Mouse (Mus musculus) left cerebral cortex, adult 2 months (tissue): Measurements from ENCODE around the gene Cc2d1a. TPM values are rescaled to one million over a fixed set of nuclear protein-coding genes. Genes with fewer than 3 reads are reported as not detected.

Source experiments
- DNase-seq, 2 experiments: peaks; one replicate each; pipeline ENCODE4 v3.0.0; 2021 to 2022; ENCODE audit warnings: low spot score in 2 of 2, mixed read lengths in 1 of 2; ENCODE audit errors: extremely low spot score in 1 of 2
- H3K27ac ChIP-seq: fragments of 200-600 bp; 2 replicates; pipeline ENCODE4 v1.8.1; 2022
- H3K4me3 ChIP-seq: fragments of 200-600 bp; 2 replicates; pipeline ENCODE4 v1.8.1; 2022
- CTCF ChIP-seq: fragments of 200-600 bp; IDR thresholded peaks from 2 replicates; pipeline ENCODE4 v1.8.1; 2022; ENCODE audit warnings: antibody characterized with exemption, mild to moderate bottlenecking, moderate library complexity
- intact Hi-C: fragments of 180-260 bp; cut with DNase I; formaldehyde crosslinking; loops from one replicate; pipeline ENCODE4 v1.15.1; 2025
- total RNA-seq, 2 experiments: library from RNA; stranded (reverse); gene quantifications; 2 replicates each; pipeline ENCODE4 v1.2.3; 2021

The Cc2d1a gene
- total RNA-seq, 2 experiments from 2014 or later: 49.9 to 52.2 TPM

DNA sequence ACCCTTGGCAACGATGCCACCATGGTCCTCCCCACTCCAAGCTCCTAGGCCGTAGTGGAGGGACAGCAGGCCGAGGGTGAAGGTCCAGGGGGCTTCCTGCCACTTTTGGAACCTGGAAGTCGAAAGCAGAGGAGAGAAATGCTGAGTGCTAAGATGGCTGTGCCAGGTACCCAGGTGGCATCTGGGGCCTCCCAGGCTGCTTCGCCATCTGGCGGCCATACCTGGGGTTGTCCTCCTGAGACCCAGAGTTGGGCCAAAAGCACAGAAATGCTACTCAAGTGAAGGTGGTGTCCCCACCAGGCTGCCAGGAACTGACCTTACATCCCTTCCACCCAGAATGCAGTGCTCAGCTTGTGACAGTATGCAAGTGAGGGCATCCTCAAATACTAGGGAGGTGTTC, 26.1 kb upstream of the Cc2d1a start:
- no peak; the same call in 1 of the 2 replicates for TF ChIP-seq CTCF
- H3K4me3 ChIP-seq: no peak overlapping the region
- H3K27ac ChIP-seq: no peak overlapping the region
- no peak for DNase-seq
- intact Hi-C loops: loop anchor here (5.0 kb wide), 1 partner anchor 132 kb away; the partner anchor contains the start of genes Il27ra and Rln3

DNA sequence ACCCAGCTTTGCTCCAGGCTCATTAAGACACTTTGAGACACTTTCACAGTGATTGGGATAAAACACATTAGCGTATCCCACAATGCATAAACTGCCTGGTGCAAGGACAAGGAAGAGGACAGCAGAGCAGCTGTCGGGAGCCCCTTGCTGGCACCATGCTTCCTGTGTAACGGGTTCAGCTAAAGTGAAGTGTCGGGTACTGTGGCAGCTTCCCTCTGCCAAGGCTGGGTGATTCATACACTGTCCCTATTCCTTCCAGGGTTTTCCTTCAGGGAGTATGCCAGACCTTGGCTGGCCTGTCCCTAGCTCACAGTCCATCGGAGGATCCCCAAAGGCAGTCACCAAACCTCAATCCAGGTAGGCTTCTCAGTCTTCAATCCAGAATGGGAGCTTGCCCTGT, 22.4 kb upstream of the Cc2d1a start:
- no peak for DNase-seq
- intact Hi-C loops: loop anchor here (5.0 kb wide), 1 partner anchor 128 kb away; the partner anchor contains the start of genes Il27ra and Rln3

DNA sequence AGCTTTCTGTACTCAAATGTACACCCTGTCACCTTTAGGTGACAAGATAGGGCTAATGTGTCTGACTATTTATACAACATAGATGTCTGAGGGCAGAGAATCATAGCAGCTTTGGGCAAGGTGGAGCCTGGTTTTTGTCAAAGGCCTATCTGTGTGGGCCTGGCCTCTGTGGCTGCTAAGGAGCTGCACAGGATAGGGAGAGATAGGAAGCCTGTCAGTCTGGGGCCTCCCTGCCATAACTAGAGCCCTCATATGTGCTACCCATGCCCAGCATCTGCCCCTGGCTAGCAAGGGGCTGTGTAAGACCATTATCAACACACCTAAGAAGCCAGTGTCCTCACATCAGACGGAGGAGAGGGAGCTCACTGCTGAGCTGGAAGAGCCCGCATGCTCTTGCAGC, 20.0 kb upstream of the Cc2d1a start:
- intact Hi-C loops: no loop called here
- TF ChIP-seq CTCF: no peak
- H3K4me3 ChIP-seq: no peak overlapping the region
- H3K27ac ChIP-seq: no peak overlapping the region
- DNase-seq: no peak

More for the DNA sequence above, 22.4 kb upstream of the Cc2d1a start:
- no peak for TF ChIP-seq CTCF
- Histone ChIP-seq H3K4me3 (no peak overlapping the region), H3K27ac (no peak overlapping the region)

DNA sequence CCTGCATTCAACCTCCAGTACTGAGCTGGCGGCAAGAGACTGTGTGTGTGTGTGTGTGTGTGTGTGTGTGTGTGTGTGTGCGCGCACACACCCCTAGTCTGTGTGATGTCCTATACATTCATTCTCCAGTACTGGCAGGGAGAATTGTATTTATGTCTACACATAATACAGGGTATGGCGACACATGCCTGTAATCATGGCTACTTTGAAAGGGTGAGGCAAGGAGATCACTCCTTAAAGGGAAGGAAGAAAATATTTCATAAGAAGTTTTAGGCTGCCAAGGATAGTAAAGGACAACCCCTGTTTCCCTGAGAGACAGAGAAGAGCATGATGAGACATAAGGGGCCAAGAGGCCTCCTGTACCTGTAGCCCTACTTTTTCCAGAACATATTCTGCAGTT, 9.9 kb upstream of the Cc2d1a start:
- no peak for DNase-seq
- H3K27ac ChIP-seq: no peak overlapping the region
- intact Hi-C loops: no loop called here
- H3K4me3 ChIP-seq: no peak overlapping the region
- TF ChIP-seq CTCF: no peak

DNA sequence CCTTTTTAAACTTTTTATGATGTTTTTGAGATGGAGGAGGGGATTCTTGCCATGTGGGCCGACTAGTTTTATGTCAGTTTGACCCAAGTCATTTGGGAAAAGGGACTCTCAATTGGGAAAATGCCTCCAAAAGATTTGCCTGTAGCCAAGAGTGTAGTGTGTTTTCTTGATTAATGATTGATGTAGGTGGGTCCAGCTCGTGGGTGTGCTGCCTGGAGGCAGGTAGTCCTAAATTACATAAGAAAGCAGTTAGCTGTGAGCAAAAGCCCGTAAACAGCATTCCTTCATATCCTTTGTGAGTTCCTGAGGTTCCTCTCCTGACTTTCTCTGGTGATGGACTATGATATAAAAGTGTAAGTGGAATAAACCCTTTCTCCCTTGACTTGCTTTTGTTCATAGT, 1.4 kb upstream of the Cc2d1a start:
- Histone ChIP-seq H3K4me3 (no peak overlapping the region), H3K27ac (no peak overlapping the region)
- no peak for DNase-seq
- TF ChIP-seq CTCF: no peak
- intact Hi-C loops: no loop called here

DNA sequence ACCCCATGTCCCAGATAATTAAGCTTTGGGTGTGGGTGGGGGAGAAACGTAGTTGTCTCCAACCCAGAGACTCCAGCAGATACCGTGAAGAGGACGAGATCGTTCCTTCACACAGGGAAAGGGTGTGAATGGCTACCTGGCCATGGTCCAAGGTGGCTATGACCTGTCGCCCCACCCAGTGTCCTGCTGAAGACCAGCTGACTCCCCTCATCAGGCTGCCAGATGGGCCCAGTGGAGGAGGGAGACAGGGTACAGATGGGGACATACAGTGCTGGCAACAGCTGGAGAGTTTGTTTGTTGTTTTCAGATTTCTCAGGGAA, 755 bp upstream of the Cc2d1a start:
- no peak overlapping the region for H3K27ac ChIP-seq

DNA sequence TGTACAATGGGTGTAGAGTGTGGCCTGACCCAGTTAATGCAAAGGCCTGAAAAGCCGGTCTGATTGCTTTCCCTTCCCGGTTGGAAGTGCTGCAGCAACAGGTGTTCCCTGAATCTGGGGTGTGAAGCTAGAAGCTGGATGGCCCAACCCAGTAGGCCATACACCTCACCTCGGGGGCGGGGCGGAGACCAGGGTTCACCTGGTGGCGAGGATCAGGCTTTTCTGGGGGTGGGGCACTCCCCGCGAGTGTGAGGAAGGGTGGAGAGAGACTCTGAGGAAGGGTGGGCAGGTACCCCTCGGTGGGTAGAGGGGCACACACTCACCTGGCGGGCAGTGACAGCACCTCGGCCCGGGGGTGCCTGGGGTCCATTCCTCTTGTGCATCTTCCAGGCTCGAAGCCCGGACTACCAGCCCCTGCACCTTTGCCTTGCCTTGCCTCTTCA, 391 bp downstream of the Cc2d1a start:
- intact Hi-C loops: no loop called here
- Histone ChIP-seq H3K4me3 (peak overlapping the region; percentile 60), H3K27ac (peak overlapping the region; percentile 88)
- TF ChIP-seq CTCF: no peak
- peak in 1 of 2 experiments; percentile 23 for DNase-seq

More for the DNA sequence above, 755 bp upstream of the Cc2d1a start:
- no peak for TF ChIP-seq CTCF
- intact Hi-C loops: no loop called here
- peak overlapping the region; percentile 60 for H3K4me3 ChIP-seq
- no peak for DNase-seq

DNA sequence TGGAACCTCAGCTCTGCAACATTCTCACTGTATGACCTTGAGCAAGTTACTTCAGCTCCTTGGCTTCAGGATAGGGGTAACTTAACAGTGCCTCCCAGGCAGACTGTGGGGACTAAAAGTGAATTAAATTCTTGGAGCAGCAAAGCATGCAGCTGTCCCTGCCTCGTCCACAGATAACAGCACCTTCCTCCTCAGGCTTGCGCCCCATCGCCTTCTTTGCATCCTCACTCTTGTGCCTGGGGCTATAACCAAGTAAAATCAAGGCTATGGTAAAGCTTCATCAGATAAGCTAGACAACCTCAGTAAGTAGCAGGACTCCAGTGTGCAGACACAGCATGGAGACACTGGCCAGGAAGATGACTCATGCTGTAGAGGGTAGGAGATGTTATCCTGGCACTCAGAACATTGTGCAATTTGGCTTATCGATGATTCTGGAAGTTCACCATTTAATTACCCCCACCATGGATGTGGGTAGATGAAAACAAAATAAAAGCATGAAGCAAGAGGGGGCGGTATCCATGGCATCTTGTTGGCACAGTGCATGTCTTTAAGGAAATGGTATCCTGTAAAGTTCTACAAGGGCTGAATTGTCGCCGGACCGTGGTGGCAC, 3.0 kb downstream of the Cc2d1a start:
- Histone ChIP-seq H3K27ac (no peak overlapping the region), H3K4me3 (no peak overlapping the region)
- no peak for TF ChIP-seq CTCF
- intact Hi-C loops: no loop called here
- no peak for DNase-seq

DNA sequence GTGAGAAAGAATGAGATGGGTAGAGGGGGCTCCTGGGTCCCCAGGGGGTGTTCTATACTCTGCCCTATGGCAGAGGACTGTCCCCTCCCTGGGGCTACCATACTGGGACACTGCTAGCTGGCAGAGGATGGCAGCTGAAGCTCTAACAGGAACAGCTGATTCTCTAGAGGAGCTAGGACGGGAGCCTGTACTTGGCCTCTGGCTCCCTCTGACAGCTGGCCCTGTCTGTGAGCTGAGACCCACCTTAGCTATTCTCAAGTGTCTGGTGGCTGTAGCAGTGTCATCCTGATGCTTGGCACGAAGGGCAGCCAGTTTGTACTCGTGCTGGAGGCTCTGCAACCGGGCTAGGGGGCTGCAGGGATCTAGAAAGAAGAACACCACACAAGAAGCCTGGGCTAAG, 6.9 kb downstream of the Cc2d1a start:
- no peak overlapping the region for H3K27ac ChIP-seq

DNA sequence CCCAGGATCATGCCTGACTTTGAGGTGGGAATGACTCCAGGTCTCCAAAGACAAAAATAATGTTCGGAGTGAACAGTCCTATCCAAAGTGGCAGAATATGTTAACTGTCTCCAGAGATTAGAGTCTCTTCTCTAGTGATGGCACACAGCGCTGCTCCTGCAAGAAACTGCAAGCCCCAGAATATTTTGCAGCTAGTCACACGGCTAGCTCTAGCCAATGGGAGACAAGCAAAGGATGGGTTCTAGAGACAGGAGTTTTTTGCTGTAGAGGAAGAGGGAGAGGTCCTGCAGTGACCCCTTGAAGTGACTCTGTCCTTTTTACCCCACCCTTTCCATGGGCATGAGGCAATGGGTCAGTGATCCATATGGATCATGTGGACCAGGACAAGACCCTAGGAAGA, 9.9 kb downstream of the Cc2d1a start:
- Histone ChIP-seq H3K4me3 (no peak overlapping the region), H3K27ac (no peak overlapping the region)
- TF ChIP-seq CTCF: no peak
- intact Hi-C loops: no loop called here
- DNase-seq: no peak

More for the DNA sequence above, 6.9 kb downstream of the Cc2d1a start:
- TF ChIP-seq CTCF: no peak
- intact Hi-C loops: no loop called here
- no peak for DNase-seq
- H3K4me3 ChIP-seq: no peak overlapping the region

DNA sequence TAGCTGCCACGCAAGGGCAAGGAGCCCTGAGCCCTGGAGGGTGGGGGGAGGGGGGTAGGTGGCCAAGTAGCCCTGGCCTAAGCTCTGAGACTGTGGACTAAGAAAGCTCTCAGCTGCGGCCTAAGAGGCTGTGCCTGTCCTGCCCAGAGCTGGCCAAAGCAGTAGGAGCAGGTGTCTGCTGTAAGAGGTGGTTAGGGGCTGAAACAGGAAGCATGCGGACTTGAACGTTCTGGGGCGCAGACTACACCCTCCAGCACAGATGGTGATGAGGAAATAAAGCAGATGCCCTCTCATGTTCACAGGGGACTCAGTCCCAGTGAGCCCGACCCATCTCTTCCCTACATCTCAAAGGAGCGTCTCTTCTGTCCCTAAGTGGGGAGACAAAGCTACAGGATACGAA, 15.5 kb downstream of the Cc2d1a start:
- no peak overlapping the region for H3K27ac ChIP-seq
- intact Hi-C loops: no loop called here
- TF ChIP-seq CTCF: no peak
- no peak overlapping the region for H3K4me3 ChIP-seq
- DNase-seq: no peak

DNA sequence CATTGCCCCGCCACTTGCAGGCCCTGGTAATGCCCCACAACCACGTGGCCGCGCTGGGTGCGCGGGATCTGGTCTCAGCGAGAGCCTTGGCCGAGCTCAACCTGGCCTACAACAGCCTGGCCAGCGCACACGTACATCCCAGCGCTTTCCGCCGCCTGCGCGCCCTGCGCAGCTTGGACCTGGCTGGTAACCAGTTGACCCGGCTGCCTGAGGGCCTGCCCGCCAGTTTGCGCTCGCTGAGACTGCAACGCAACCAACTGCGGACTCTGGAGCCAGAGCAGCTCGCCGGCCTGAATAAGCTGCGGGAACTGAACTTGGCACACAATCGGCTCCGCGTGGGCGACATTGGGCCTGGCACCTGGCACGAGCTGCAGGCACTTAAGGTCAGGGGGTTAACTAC, 16.9 kb downstream of the Cc2d1a start:
- TF ChIP-seq CTCF: no peak
- DNase-seq: no peak
- H3K4me3 ChIP-seq: no peak overlapping the region
- no peak overlapping the region for H3K27ac ChIP-seq
- intact Hi-C loops: no loop called here

DNA sequence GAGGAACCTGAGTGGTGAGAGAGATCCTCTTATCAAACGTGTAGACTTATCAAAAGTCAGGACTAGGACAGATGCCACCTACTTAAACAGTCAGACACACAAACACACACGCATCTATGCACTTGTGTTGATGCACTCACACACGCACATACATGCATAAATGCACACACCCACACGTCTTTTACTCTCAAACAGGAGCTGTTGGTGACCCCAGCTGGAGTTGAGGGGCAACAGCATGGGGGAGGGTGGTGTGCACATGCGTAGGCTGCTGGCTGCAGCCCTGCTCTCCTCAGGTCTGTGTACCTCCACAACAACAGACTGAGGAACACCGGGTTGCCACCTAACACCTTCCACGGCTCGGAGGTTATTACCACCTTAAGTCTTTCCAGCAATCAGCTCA, 19.5 kb downstream of the Cc2d1a start:
- DNase-seq: no peak
- no peak for TF ChIP-seq CTCF
- Histone ChIP-seq H3K4me3 (no peak overlapping the region), H3K27ac (no peak overlapping the region)
- intact Hi-C loops: no loop called here
